Mouse (Mus musculus): Measurements from ENCODE around the gene Tnfrsf4.

The Tnfrsf4 gene

DNA sequence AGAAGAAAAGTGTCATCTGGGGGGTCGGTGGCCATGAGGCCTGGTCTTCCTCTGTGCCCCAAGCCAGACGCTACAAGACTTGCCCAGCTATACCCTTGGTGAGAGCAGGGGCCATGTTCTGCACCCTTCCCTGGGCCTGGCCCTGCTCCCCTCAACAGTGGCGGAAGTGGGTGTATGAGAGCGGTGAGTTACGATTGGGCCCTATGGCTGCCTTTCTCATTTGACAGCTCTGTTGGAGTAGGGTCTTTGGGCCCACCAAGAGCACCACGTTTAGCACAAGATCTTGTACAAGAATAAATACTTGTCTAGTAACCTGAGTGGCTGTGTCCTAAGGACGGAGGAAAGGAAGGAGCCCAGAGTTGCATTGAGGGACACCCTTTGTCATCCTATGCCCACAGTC lies 14.9 kb downstream of the Tnfrsf4 start:
- no peak for DNase-seq (ENCODE audit: low read depth, low spot score)

DNA sequence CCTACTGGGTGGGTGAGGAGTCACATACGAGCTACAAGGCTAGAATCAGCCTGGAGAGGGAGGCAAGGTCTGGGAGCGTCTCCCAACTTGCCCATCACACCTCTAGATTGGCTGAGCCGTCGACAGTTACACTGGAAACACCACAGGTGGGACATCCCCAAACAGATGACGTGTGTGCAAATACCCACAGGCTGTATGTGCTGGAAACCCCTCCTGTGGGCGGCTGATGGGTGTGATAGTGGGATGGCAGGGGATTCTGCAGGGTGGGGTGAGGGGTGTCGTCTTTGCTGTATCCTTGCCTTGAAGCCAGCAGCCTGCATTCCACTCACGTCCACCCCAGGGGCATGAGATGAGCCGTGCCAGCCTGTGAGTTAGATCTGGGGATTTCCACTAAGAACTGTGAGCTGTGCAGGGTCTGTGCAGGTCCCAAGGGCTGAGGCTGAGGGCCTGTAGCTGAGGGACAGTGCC lies 17.0 kb downstream of the Tnfrsf4 start:
- DNase-seq (ENCODE audit: low read depth, low spot score), result peak; percentile 86

DNA sequence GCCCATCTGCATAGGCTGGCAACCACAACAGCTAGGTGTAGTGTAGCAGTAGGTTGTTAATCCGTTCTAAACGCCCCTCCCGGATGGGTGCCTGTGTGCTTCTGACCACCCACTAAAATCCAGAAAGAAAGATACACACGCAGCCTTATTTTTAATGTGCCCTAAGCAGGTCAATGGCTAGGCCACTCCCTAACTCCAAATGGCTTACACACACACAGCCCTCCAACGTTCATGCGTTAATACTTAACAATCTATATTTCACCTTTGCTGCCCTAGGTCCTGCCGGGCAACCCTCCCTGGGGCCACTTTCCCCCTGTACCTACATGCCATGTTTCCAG lies 17.6 kb downstream of the Tnfrsf4 start:
- no peak for DNase-seq (ENCODE audit: low read depth, low spot score)

GRCm38 (mm10) chr4:156031593-156032391 lies 18.1 kb downstream of the Tnfrsf4 start:
- peak; percentile 84 for DNase-seq (ENCODE audit: low read depth, low spot score)

GRCm38 (mm10) chr4:156032856-156033255 lies 19.2 kb downstream of the Tnfrsf4 start:
- peak; percentile 79 for DNase-seq (ENCODE audit: low read depth, low spot score)

DNA sequence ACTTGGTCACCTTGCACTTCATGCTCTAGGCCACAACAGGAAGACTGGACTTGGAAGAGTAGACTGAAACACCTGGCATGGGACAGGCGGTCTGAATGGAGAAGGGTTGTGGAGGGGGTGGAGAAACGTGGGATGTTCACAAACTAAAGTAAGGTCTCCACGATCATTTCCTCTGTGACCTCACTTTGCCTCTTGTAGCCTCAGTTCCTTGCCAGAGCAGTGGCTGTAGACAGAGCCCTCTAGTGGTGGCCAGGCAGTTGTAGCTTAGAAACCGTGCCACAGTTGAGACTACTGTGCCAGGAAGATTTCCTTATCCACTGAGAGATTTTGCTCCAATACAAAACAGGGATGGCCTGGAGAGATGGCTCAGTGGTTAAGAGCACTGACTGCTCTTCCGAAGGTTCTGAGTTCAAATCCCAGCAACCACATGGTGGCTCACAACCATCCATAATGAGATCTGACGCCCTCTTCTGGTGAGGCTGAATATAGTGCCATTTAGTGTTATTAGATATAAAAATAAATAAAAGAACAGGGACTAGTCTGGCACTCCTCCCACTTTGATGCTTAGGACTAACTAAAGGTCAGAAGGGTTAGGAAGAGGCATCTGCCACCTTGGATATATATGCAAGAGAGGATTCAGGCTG lies 20.0 kb downstream of the Tnfrsf4 start:
- peak; percentile 89 for DNase-seq (ENCODE audit: low read depth, low spot score)

- DNase-seq (ENCODE audit: low read depth, low spot score), result no peak
These were observed 20.7 kb downstream of the Tnfrsf4 start for GRCm38 (mm10) chr4:156034301-156034700.

GRCm38 (mm10) chr4:156034901-156035300 lies 21.3 kb downstream of the Tnfrsf4 start:
- DNase-seq (ENCODE audit: low read depth, low spot score), result peak; percentile 32

- no peak for DNase-seq (ENCODE audit: low read depth, low spot score)
These were observed 31.1 kb downstream of the Tnfrsf4 start for GRCm38 (mm10) chr4:156044754-156045153.

DNA sequence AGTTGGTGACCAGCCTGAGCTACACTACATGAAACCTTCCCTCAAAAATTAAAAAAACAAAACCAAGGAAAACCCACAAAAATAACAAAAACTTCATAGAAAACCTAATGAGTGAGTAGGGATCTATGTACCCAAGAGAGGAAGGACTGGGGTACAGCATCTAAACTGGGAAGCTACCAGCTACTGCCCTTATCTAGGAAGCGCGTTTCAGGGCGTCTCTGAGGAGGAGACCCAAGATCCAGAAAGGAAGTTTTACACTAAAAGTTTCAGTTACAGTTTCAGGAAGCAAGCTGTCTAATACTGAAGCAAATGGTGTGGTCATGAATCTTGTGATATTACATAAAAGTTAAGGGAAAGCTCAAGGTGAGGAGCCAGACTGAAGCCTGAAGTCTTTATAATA lies 36.1 kb downstream of the Tnfrsf4 start:
- DNase-seq (ENCODE audit: low read depth, low spot score), result no peak

GRCm38 (mm10) chr4:156050391-156050980 lies 36.8 kb downstream of the Tnfrsf4 start:
- DNase-seq (ENCODE audit: low read depth, low spot score), result no peak

- no peak for DNase-seq (ENCODE audit: low read depth, low spot score)
These were observed 39.5 kb downstream of the Tnfrsf4 start for GRCm38 (mm10) chr4:156053113-156053512.

DNA sequence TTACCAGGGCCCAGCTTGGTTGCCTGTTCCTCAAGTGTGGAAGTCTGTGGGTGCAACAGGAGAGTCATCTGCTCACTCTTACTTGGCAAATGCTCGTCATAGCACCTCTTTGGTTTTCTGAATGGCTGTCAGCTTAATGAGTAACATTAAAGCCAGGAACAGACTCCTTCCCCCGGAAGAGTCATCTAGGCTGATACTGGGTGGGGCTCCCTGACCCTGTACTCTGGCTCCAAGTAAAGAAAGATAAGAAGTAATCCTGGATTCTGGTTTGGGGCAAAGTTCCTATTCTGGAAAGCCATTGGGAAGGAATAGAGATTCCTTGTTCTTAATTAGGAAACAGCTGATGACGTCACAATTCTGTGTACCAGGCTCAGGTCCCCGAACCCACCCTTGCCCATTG lies 40.5 kb downstream of the Tnfrsf4 start:
- no peak for DNase-seq (ENCODE audit: low read depth, low spot score)

DNA sequence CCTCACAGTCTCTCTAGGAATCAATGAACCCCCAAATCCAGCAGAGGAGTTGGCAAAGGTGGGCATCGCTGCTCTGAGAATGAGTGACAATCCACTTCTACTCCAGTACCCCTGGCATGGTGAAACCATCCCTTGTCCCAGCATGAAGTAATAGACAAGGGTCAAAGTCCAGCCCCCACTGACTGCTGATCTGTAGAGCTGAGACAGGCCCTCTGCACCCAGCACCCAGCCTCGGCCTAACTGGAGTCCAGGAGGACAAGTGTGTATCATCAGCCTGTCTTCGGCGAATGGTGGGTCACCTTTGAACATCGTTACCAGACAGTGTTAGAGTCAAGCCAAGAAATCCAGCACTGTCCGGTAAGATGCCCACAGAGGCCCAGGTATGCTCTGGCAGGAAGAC lies 41.0 kb downstream of the Tnfrsf4 start:
- no peak for DNase-seq (ENCODE audit: low read depth, low spot score)

DNA sequence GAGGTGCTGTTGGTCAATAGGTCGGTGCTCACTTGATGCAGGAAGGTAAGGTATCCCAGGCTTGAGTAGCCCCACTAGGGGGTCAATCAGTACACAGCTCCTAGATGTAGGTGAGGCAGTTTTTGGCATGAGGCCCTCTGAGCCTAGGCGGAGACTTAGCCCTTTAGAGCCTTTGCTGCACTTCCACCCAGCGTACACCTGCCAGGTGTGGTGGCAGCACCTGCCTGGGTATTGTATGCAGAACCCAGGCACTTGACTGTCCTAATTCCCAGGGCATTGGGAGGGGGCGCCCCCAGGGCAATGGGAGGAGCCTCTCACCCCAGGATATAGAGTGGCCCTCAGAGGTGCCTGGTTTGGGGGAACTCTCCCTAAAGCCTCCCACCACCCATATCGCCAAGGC lies 41.5 kb downstream of the Tnfrsf4 start:
- no peak for DNase-seq (ENCODE audit: low read depth, low spot score)

DNA sequence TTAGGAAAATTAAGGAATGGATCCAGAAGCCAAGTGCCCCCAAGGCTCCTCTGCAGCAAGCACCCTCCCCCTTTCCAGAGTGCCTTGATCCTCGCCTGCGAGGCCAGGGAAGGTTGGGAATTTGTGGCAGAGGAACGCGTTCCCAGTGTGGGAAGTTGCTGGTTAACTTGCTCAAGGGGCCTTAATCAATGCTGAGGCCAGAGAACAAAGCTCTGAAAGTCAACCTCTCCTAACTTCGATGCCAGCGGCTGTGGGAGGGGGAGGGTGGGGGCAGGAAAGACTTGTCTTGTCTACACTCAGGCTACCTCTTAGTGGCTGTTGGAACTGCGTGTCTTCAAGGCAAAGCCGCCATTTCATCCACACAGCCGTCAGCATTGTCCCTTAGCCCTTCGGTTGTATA lies 44.1 kb downstream of the Tnfrsf4 start:
- DNase-seq (ENCODE audit: low read depth, low spot score), result no peak

GRCm38 (mm10) chr4:156058826-156059225 lies 45.2 kb downstream of the Tnfrsf4 start:
- DNase-seq (ENCODE audit: low read depth, low spot score), result no peak

DNA sequence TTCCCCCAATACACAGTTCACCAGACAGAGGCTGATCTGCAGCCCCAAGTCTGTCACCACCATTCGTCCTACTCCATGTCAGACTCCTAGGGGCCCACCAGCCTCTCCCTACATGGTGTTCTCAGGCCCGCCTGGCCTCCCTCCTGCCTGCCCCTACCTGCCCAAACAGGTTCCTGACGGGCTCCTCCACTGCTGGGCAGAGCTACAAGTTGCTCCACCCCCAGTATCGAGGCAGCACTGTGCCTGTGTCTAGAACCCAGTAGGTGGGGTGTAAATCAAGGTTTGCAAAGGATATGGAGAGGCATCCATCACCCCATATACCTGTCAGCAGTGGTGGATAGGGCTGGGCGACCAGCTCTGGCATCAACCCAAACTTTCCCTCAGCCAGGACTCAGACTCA lies 45.6 kb downstream of the Tnfrsf4 start, which contains the start of gene Ttll10:
Gene Ttll10 (minus strand): TSS at position 154 of the 400 bp plus-strand sequence.
- DNase-seq (ENCODE audit: low read depth, low spot score), result no peak

GRCm38 (mm10) chr4:156059713-156060112 lies 46.1 kb downstream of the Tnfrsf4 start:
- DNase-seq (ENCODE audit: low read depth, low spot score), result no peak

GRCm38 (mm10) chr4:156063861-156064509 lies 50.3 kb downstream of the Tnfrsf4 start:
- no peak for DNase-seq (ENCODE audit: low read depth, low spot score)

DNA sequence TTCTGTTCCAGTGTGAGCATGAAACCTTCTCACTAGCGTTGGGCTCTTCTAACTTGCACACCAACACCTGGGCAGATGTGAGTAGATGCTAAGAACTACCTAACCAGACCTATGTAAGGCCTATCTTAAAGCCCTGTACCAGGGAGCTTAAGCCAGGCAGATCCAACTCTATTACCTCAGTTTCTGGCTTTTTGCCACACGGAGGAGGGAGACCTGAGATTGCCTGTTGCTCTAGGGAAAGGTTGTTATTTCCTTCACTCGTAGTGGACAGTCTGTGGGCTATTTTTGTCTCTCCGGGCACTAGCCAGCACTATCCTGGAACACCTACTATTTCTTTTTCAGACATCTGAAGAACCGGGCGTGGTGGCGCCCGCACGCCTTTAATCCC lies 50.9 kb downstream of the Tnfrsf4 start:
- DNase-seq (ENCODE audit: low read depth, low spot score), result no peak

Measured in CD4-positive helper T cell, adult 2 months (primary cell).